Mouse (Mus musculus): ENCODE data around the gene Myo1d.

DNA sequence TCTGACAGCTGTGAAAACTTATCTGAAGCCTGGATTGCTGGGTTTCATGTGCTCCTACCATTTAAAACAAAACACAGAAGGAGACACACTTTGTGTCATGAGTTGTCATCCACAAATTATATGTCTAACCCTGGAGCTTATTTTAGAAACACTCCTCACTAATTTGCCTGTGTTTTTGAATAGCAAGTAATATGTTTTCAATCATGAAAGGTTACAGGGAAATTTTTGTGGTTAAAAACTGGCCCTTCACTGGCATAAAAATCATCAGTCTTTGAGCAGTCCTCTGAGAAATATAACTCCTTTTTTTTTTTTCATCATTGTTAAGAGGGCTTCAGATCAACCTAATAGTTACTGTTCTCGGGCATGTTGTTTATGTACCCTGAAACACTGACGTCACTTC is 25.6 kb downstream of the Myo1d start:
- TF ChIP-seq CTCF (IDR thresholded peaks at IDR 0.05) (no peak), EP300 (IDR thresholded peaks at IDR 0.05) (no peak)
